Mouse (Mus musculus): ENCODE data around the gene Zwint. TPM values are rescaled to one million over a fixed set of nuclear protein-coding genes. Genes with fewer than 3 reads are reported as not detected.

Zwint gene
- total and polyA plus RNA-seq, 2 experiments from 2014 or later: 144 to 165 TPM

GRCm38 (mm10) chr10:72713754-72714153, 59.1 kb downstream of the Zwint start:
- no peaks in the 10 kb centered on the region for H3K27me3 ChIP-seq (ENCODE audit: control insufficient read depth, insufficient read depth, low read length)
- H3K9me3 ChIP-seq (replicated peaks; ENCODE audit: control insufficient read depth, low read length): no peaks in the 10 kb centered on the region
- H3K27ac ChIP-seq (ENCODE audit: low read depth): no peak overlapping the region
- no peak overlapping the region for H3K4me3 ChIP-seq (ENCODE audit: low read depth, low read length)
- H3K4me2 ChIP-seq (ENCODE audit: low read depth, low read length): no peak overlapping the region
- no peak overlapping the region for H3K9ac ChIP-seq (replicated peaks; ENCODE audit: low read depth, low read length)
- WGBS: 58% methylated on average over 2 of the region's 2 CpGs
- no peaks in the 10 kb centered on the region for H3K4me1 ChIP-seq (ENCODE audit: control insufficient read depth, insufficient read depth)
- ATAC-seq (ENCODE audit: insufficient read depth, low read depth) (no peak), DNase-seq (ENCODE audit: low spot score) (no peak)
- no peaks in the 10 kb centered on the region for H3K36me3 ChIP-seq (replicated peaks; ENCODE audit: control insufficient read depth, insufficient read depth, low read length)
- TF ChIP-seq CTCF (IDR thresholded peaks at IDR 0.05; ENCODE audit: low read depth) (no peak), EP300 (IDR thresholded peaks at IDR 0.05; ENCODE audit: low read depth) (no peak)
